Mouse (Mus musculus) hematopoietic multipotent progenitor cell, adult 10-12 weeks (in vitro differentiated cells): ENCODE results near the gene Il24. TPM values are rescaled to one million over a fixed set of nuclear protein-coding genes. Genes with fewer than 3 reads are reported as not detected.

Experiments used
- polyA plus RNA-seq: library from polyadenylated mRNA; stranded (reverse); fragments of >175 nt; gene quantifications from 2 replicates; pipeline ENCODE4 v1.2.3, GENCODE M21; 2012; ENCODE audit warnings: low replicate concordance

Gene Il24
- polyA plus RNA-seq, result not detected in 2 replicates

DNA sequence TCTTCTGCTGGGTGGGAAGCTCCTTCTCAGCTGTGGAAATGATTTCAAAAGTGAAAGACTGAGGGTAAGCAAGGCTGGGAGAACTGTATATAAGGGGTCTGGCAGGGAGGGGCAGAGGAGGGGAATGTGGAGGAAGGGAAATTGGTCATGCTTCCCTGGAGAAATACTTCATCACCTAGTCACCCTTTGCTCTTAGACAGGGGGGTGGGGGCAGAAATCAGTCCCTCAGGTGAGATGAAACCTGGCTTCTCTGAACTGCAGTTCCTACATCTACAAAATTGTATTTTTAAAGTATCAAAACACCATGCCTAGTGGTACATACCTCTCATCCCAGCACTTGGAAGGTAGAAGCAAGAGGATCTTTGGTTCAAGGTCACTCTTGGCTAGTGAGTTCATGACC lies at the start of gene Il24:
Gene Il24 (minus strand): TSS at position 101 of the 400 bp plus-strand sequence.

DNA sequence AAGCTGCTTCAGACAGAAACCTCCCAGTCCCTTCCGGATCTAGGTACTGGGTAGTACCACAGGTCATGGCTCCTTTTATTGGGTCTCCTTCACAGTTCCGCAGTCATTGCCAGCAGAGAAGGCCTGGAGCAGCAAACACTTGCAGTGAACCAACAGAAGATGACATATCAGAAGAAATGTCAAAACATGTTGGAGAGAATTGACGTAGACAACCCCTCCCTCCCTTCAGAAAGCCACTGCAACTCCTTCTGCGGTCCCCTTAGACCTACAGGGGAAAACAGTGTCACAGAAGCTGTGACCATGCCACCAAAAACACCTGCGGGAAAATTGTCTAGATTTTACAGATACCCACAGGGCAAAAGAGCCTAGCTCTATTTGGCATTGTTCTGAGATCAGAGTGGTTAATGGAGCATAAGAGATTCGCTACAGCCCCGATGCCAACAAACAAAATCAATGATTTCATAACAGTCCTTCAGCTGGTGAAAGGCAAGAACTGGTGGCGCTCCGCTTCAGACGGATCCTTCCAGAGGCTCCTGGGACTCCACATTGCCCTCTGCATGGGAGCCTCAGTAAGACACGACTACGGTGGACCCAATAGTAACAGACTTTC lies 24.3 kb upstream of the Il24 start, which contains the start of gene Il20:
Gene Il20 (minus strand): TSS at position 51 of the 610 bp plus-strand sequence.

DNA sequence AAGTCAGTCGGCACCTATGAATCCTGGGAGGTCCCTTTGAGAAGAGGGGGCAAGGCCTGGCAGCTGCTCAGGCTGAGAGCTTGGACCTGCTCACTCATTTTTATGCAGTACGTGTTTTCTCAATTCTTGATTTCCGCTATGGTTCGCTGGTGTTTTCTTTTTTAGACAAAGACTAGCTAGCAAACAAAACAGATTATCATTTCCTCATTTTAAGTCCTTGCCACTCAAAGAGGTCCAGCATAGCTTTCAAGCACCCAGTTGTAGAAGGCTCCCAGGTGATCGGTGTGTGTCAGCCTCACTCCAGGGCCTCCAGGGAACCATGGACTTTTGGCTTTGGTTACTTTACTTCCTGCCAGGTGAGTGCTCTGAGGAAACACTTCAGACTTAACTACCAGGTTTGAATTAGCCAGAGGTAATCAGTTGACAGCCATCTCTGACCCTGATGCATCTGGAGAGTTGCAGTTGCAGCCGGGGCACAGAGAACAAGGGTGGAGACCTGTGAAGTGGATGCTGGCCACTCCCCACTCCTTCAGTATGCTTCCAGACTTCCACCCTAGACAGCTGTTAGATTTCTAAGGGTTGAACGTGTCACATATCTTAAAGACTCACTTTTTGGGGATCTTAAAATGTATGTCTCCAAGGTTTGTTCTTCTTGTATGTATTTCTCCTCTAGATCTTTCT lies 21.6 kb downstream of the Il24 start, which contains the start of gene Fcmr:
Gene Fcmr (plus strand): TSS at position 129 of the 681 bp plus-strand sequence.

Other genes with a start within 250 kb of the Il24 start
- not detected in 2 replicates for gene C4bp, start 225.8 kb downstream of the Il24 start, polyA plus RNA-seq
- gene Gm29427, start 171.7 kb downstream of the Il24 start, polyA plus RNA-seq, result not detected in 2 replicates
- gene Yod1, start 170.1 kb downstream of the Il24 start, polyA plus RNA-seq, result 1.7 and 3.7 TPM in 2 replicates
- gene Pfkfb2, start 158.2 kb downstream of the Il24 start, polyA plus RNA-seq, result 1.3 and 6.7 TPM in 2 replicates
- gene AA986860, start 155.5 kb downstream of the Il24 start, polyA plus RNA-seq, result 0.71 and 2.5 TPM in 2 replicates
- not detected in 2 replicates for gene Fcamr, start 86.6 kb downstream of the Il24 start, polyA plus RNA-seq
- 0.21 and 0.53 TPM in 2 replicates for gene Pigr, start 60.8 kb downstream of the Il24 start, polyA plus RNA-seq
- 2,209 and 5,805 TPM in 2 replicates for gene Fcmr, start 21.8 kb downstream of the Il24 start, polyA plus RNA-seq
- gene Il20, start 24.0 kb upstream of the Il24 start, polyA plus RNA-seq, result not detected in 2 replicates
- not detected in 2 replicates for gene Il19, start 52.7 kb upstream of the Il24 start, polyA plus RNA-seq
- gene Il10, start 132.4 kb upstream of the Il24 start, polyA plus RNA-seq, result 0.18 TPM in 1 of 2 replicates, not detected in the other
- 88.2 and 202 TPM in 2 replicates for gene Mapkapk2, start 210.4 kb upstream of the Il24 start, polyA plus RNA-seq